11 mouse cellular contexts compared by ENCODE assay signal in the genomic region with DNA sequence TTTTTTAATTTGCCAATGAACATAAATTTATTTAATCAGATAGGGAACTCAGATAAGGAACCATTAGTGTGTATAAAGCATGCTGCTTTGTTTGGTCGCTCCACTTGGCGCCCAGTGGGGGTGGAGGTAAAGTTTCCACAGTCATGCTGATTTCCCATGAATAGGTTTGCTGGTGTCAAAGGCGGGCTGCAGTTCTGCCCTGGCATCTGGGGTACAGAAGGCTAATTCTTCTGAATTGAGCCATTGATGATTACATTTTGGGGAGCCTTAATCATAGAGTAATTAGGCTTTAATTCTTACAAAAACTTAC.
DNase-seq lines count a peak whose midpoint lies in the region; ATAC-seq and TF ChIP-seq lines count a peak whose summit lies in the region.
"Had no signal": no experiment of that assay in that cellular context is flagged by ENCODE, and none has a peak within 500 bp of the region (broad histone marks: within the 10 kb centered on the region; RNA-seq: fewer than 3 reads in every experiment).

No protein-coding gene starts in this region.

- no peak for TF ChIP-seq POLR2A in brain, embryonic 14.5 days (IDR thresholded peaks at IDR 0.05; ENCODE audit: borderline replicate concordance, extremely low read depth, insufficient read depth, insufficient read length, poor library complexity, severe bottlenecking)

- H3K27ac ChIP-seq in heart, embryonic 14.5 days (replicated peaks in 1 of 2; ENCODE audit: control insufficient read depth in 1 of 2, insufficient read depth in 1 of 2, low read depth in 2 of 2, low read length in 2 of 2): no peak overlapping the region
- no peak overlapping the region for H3K27ac ChIP-seq in midbrain, embryonic 14.5 days (replicated peaks; ENCODE audit: low read depth, low read length)
- H3K27ac ChIP-seq: embryonic facial prominence, embryonic 15.5 days had no signal

- H3K9ac ChIP-seq in heart, embryonic 14.5 days (ENCODE audit: low read length): no peak overlapping the region
- no peak overlapping the region for H3K9ac ChIP-seq in midbrain, embryonic 14.5 days (replicated peaks; ENCODE audit: low read length)
- H3K9ac ChIP-seq: embryonic facial prominence, embryonic 15.5 days; heart, embryonic 12.5 days had no signal

- DNase-seq in heart, adult 18-20 months: no peak
- DNase-seq in brain, embryonic 14.5 days (ENCODE audit: low read depth): peak; percentile 93
- peak; percentile 49 for DNase-seq in forelimb bud, embryonic 11.5 days (ENCODE audit: low read depth, low spot score)
- DNase-seq in midbrain, embryonic 14.5 days: peak; percentile 67
- no peak for DNase-seq in B cell, adult 2 months
- DNase-seq in right cerebral cortex, postnatal 14 days: no peak
- DNase-seq: adrenal gland, adult 8-10 months had no signal

- no peaks in the 10 kb centered on the region for H3K36me3 ChIP-seq in heart, embryonic 14.5 days (ENCODE audit: control insufficient read depth, insufficient read depth, low read length)
- H3K36me3 ChIP-seq in midbrain, embryonic 14.5 days (ENCODE audit: control insufficient read depth, insufficient read depth, low read length): no peaks in the 10 kb centered on the region
- H3K36me3 ChIP-seq: embryonic facial prominence, embryonic 15.5 days; heart, embryonic 12.5 days had no signal

- WGBS in heart, embryonic 14.5 days: 23% methylated on average over 3 of the region's 3 CpGs
- WGBS in midbrain, embryonic 14.5 days: under 1% methylated on average over 3 of the region's 3 CpGs

- no peaks in the 10 kb centered on the region for H3K4me1 ChIP-seq in heart, embryonic 14.5 days (ENCODE audit: control insufficient read depth in 2 of 2, insufficient read depth in 2 of 2, low read length in 2 of 2)
- peaks cover 7% of the 10 kb centered on the region; the same call in 1 of the 2 replicates for H3K4me1 ChIP-seq in midbrain, embryonic 14.5 days (ENCODE audit: control insufficient read depth, insufficient read depth, low read length)
- H3K4me1 ChIP-seq: embryonic facial prominence, embryonic 15.5 days; heart, embryonic 12.5 days had no signal

- H3K9me3 ChIP-seq in heart, embryonic 14.5 days (ENCODE audit: control insufficient read depth, low read length): no peaks in the 10 kb centered on the region
- H3K9me3 ChIP-seq in midbrain, embryonic 14.5 days (ENCODE audit: control insufficient read depth, low read length): no peaks in the 10 kb centered on the region
- H3K9me3 ChIP-seq: embryonic facial prominence, embryonic 15.5 days; heart, embryonic 12.5 days had no signal

- peak overlapping the region; percentile 4; the same call in 1 of the 2 replicates for H3K4me2 ChIP-seq in heart, embryonic 14.5 days (ENCODE audit: low read length)
- peak overlapping the region; percentile 47 for H3K4me2 ChIP-seq in midbrain, embryonic 14.5 days (ENCODE audit: low read length)
- H3K4me2 ChIP-seq: embryonic facial prominence, embryonic 15.5 days; heart, embryonic 12.5 days had no signal

- ATAC-seq in heart, embryonic 14.5 days (ENCODE audit: insufficient number of reproducible peaks, insufficient read depth, low FRiP score, low read depth): no peak
- peak; percentile 79 for ATAC-seq in midbrain, embryonic 14.5 days (ENCODE audit: low FRiP score, low TSS enrichment)
- no peak for ATAC-seq in erythroid progenitor cell, adult 5-6 weeks (replicated peaks; ENCODE audit: low FRiP score, poor library complexity, severe bottlenecking)

- no peaks in the 10 kb centered on the region for H3K27me3 ChIP-seq in heart, embryonic 14.5 days (ENCODE audit: control insufficient read depth, insufficient read depth, low read length)
- no peaks in the 10 kb centered on the region for H3K27me3 ChIP-seq in midbrain, embryonic 14.5 days (ENCODE audit: control insufficient read depth, insufficient read depth, low read length)
- H3K27me3 ChIP-seq: embryonic facial prominence, embryonic 15.5 days; heart, embryonic 12.5 days had no signal

- H3K4me3 ChIP-seq in heart, embryonic 14.5 days (ENCODE audit: control insufficient read depth in 1 of 2, insufficient read depth in 1 of 2, low read depth in 1 of 2, low read length in 2 of 2): no peak overlapping the region
- H3K4me3 ChIP-seq in midbrain, embryonic 14.5 days (replicated peaks; ENCODE audit: low read depth, low read length): no peak overlapping the region
- H3K4me3 ChIP-seq: embryonic facial prominence, embryonic 15.5 days; heart, embryonic 12.5 days had no signal

- TF ChIP-seq CTCF in brain, embryonic 14.5 days (IDR thresholded peaks at IDR 0.05; ENCODE audit: borderline replicate concordance, extremely low read depth, insufficient read depth, insufficient read length): no peak

Comparison
In these comparisons a context has a peak if more than half of its experiments do, and no peak if none do; other contexts are left out.
1. DNase-seq: peak in brain, embryonic 14.5 days (single experiment), forelimb bud, embryonic 11.5 days (single experiment) and midbrain, embryonic 14.5 days (single experiment); none in heart, adult 18-20 months (0 of 2), B cell, adult 2 months (0 of 2) and right cerebral cortex, postnatal 14 days (single experiment).